Mouse (Mus musculus): ENCODE results near the gene Arfip1. TPM values are rescaled to one million over a fixed set of nuclear protein-coding genes. Genes with fewer than 3 reads are reported as not detected.

Gene Arfip1
- polyA plus RNA-seq, 1 experiment from 2014 or later, result 36.5 TPM

GRCm38 (mm10) chr3:84610183-84610710, 27.8 kb upstream of the Arfip1 start:
- no peaks in the 10 kb centered on the region for H3K4me1 ChIP-seq (replicated peaks; ENCODE audit: control insufficient read depth, insufficient read depth, low read length)
- H3K27ac ChIP-seq (ENCODE audit: low read depth, low read length), result no peak overlapping the region
- 66% methylated on average over 9 of the region's 9 CpGs for whole genome bisulfite sequencing
- no peak overlapping the region for H3K4me3 ChIP-seq (ENCODE audit: low read depth, low read length)
- no peak overlapping the region for H3K4me2 ChIP-seq (replicated peaks; ENCODE audit: low read depth, low read length)
- H3K36me3 ChIP-seq (ENCODE audit: control insufficient read depth, insufficient read depth, low read length), result no peaks in the 10 kb centered on the region
- H3K27me3 ChIP-seq (ENCODE audit: control insufficient read depth, insufficient read depth, low read length), result no peaks in the 10 kb centered on the region
- ATAC-seq (ENCODE audit: low FRiP score), result no peak
- DNase-seq (ENCODE audit: low spot score), result no peak
- no peak overlapping the region for H3K9ac ChIP-seq (ENCODE audit: low read depth, low read length)
- H3K9me3 ChIP-seq (ENCODE audit: control insufficient read depth, low read length), result no peaks in the 10 kb centered on the region

DNA sequence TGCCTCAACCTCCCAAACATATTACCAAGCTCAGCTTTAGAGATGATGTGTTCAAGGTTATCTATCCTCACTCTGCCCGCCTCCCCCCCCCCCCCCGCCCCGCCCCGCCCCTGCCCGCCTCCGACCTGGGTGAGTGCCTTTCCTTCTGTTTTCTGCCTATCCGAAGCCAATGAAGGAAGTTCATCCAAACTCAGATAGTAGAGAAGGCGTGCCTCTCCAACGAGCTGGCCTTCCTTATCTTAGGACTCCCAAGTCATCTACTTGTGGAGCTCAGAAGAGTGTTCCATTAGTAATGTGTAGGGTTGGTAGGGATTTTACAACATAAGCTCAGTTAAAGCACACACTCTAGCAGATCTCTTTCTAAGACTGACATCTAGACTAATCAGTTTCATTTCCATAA, 20.8 kb upstream of the Arfip1 start:
- DNase-seq (ENCODE audit: low spot score) (no peak), ATAC-seq (ENCODE audit: low FRiP score) (no peak)
- H3K4me1 ChIP-seq (replicated peaks; ENCODE audit: control insufficient read depth, insufficient read depth, low read length), result no peaks in the 10 kb centered on the region

DNA sequence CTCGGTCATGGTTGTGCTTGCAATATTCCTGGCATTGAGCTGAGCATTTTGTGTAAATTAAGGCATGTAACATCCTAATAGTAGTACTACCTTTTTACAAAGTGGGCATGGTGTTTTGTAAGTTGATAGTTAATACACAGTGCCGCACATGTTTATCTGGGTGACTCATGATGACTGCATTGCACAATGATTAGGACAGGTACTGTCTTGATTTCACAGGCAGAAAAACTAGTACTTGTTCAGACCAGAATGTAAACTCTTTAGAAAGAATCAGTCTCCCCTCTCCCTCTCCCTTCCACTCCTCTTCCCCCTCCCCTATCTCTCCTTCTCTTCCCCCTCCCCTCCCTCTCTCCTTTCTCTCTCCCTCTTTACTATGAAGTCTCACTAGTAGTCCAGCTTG, 20.3 kb upstream of the Arfip1 start:
- Histone ChIP-seq H3K4me1 (replicated peaks; ENCODE audit: control insufficient read depth, insufficient read depth, low read length) (no peaks in the 10 kb centered on the region), H3K4me2 (replicated peaks; ENCODE audit: low read depth, low read length) (no peak overlapping the region), H3K9ac (ENCODE audit: low read depth, low read length) (no peak overlapping the region), H3K36me3 (ENCODE audit: control insufficient read depth, insufficient read depth, low read length) (no peaks in the 10 kb centered on the region), H3K9me3 (ENCODE audit: control insufficient read depth, low read length) (no peaks in the 10 kb centered on the region), H3K27ac (ENCODE audit: low read depth, low read length) (no peak overlapping the region), H3K27me3 (ENCODE audit: control insufficient read depth, insufficient read depth, low read length) (no peaks in the 10 kb centered on the region), H3K4me3 (ENCODE audit: low read depth, low read length) (no peak overlapping the region)
- no peak for ATAC-seq (ENCODE audit: low FRiP score)
- DNase-seq (ENCODE audit: low spot score), result no peak
- 97% methylated on average over 2 of the region's 2 CpGs for WGBS

More for the DNA sequence above, 20.8 kb upstream of the Arfip1 start:
- no peaks in the 10 kb centered on the region for H3K36me3 ChIP-seq (ENCODE audit: control insufficient read depth, insufficient read depth, low read length)
- no peaks in the 10 kb centered on the region for H3K9me3 ChIP-seq (ENCODE audit: control insufficient read depth, low read length)
- H3K4me3 ChIP-seq (ENCODE audit: low read depth, low read length), result no peak overlapping the region
- no peak overlapping the region for H3K9ac ChIP-seq (ENCODE audit: low read depth, low read length)
- H3K27me3 ChIP-seq (ENCODE audit: control insufficient read depth, insufficient read depth, low read length), result no peaks in the 10 kb centered on the region
- no peak overlapping the region for H3K27ac ChIP-seq (ENCODE audit: low read depth, low read length)
- WGBS, result 76% methylated on average over 6 of the region's 9 CpGs
- no peak overlapping the region for H3K4me2 ChIP-seq (replicated peaks; ENCODE audit: low read depth, low read length)

DNA sequence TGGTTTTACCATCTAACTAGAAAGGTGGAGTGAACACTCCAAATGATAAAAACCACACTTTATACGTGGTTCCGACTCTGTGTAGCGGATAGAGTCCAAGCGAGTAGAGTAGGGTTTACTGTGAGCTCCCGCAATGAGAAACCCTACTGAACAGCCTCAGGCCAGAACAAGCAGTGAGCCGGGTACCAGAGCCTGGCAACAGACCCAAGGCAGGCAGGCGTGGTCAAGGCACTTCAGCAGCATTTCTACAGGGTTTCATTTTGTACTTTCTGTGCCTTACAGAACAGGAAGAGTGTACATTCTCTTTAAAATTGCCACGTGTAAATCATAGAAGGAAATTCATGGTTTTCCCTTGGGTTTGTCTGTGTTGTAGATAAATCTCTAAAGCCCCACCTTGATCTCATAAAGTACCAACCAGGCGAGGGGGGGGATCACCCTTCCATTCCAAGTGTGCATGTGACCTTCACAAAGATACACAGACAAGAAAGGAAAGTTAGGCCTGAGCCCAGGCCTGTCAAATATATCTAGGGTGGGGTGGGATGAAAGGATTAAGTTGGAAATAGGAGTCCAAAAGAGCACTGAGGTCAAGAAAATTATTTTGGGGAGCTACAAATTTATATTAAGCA, 19.6 kb upstream of the Arfip1 start:
- H3K9ac ChIP-seq (ENCODE audit: low read depth, low read length), result no peak overlapping the region
- H3K36me3 ChIP-seq (ENCODE audit: control insufficient read depth, insufficient read depth, low read length), result no peaks in the 10 kb centered on the region
- no peaks in the 10 kb centered on the region for H3K4me1 ChIP-seq (replicated peaks; ENCODE audit: control insufficient read depth, insufficient read depth, low read length)
- H3K27me3 ChIP-seq (ENCODE audit: control insufficient read depth, insufficient read depth, low read length), result no peaks in the 10 kb centered on the region
- H3K4me2 ChIP-seq (replicated peaks; ENCODE audit: low read depth, low read length), result no peak overlapping the region
- 88% methylated on average over 9 of the region's 9 CpGs for WGBS
- ATAC-seq (ENCODE audit: low FRiP score) (no peak), DNase-seq (ENCODE audit: low spot score) (no peak)
- H3K4me3 ChIP-seq (ENCODE audit: low read depth, low read length), result no peak overlapping the region
- H3K9me3 ChIP-seq (ENCODE audit: control insufficient read depth, low read length), result no peaks in the 10 kb centered on the region
- no peak overlapping the region for H3K27ac ChIP-seq (ENCODE audit: low read depth, low read length)

DNA sequence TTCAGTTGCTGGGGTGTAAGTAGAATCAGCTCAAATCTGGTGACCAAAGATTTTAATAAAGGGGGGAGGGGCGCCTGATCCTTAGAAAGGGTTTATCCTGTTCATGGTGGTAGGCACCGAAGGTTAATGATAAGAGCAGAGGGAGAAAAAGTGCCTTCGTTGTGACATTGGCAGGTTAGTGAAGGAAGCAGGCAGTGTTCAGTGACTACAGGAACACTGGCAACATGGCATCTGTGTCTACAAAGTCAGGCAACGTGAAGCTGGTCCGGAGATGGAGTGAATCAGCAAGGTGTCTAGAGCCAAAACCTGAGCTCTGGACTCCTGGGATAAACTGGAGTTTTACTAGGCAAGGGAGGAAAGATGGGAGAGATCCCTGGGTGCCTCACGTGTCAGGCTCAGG, 16.3 kb upstream of the Arfip1 start:
- Histone ChIP-seq H3K4me2 (replicated peaks; ENCODE audit: low read depth, low read length) (no peak overlapping the region), H3K9me3 (ENCODE audit: control insufficient read depth, low read length) (no peaks in the 10 kb centered on the region), H3K4me1 (replicated peaks; ENCODE audit: control insufficient read depth, insufficient read depth, low read length) (no peaks in the 10 kb centered on the region; the same call in 1 of the 2 replicates), H3K9ac (ENCODE audit: low read depth, low read length) (no peak overlapping the region), H3K4me3 (ENCODE audit: low read depth, low read length) (no peak overlapping the region), H3K27me3 (ENCODE audit: control insufficient read depth, insufficient read depth, low read length) (no peaks in the 10 kb centered on the region), H3K36me3 (ENCODE audit: control insufficient read depth, insufficient read depth, low read length) (no peaks in the 10 kb centered on the region), H3K27ac (ENCODE audit: low read depth, low read length) (no peak overlapping the region)
- DNase-seq (ENCODE audit: low spot score), result no peak
- ATAC-seq (ENCODE audit: low FRiP score), result no peak
- WGBS, result 89% methylated on average over 6 of the region's 6 CpGs

GRCm38 (mm10) chr3:84597996-84598734, 15.7 kb upstream of the Arfip1 start:
- DNase-seq (ENCODE audit: low spot score), result no peak
- ATAC-seq (ENCODE audit: low FRiP score), result no peak
- H3K27ac ChIP-seq (ENCODE audit: low read depth, low read length), result no peak overlapping the region
- no peaks in the 10 kb centered on the region; the same call in 1 of the 2 replicates for H3K4me1 ChIP-seq (replicated peaks; ENCODE audit: control insufficient read depth, insufficient read depth, low read length)
- H3K9ac ChIP-seq (ENCODE audit: low read depth, low read length), result no peak overlapping the region
- no peak overlapping the region for H3K4me3 ChIP-seq (ENCODE audit: low read depth, low read length)
- H3K27me3 ChIP-seq (ENCODE audit: control insufficient read depth, insufficient read depth, low read length), result no peaks in the 10 kb centered on the region
- no peak overlapping the region for H3K4me2 ChIP-seq (replicated peaks; ENCODE audit: low read depth, low read length)
- WGBS, result 84% methylated on average over 6 of the region's 6 CpGs
- no peaks in the 10 kb centered on the region for H3K36me3 ChIP-seq (ENCODE audit: control insufficient read depth, insufficient read depth, low read length)
- H3K9me3 ChIP-seq (ENCODE audit: control insufficient read depth, low read length), result no peaks in the 10 kb centered on the region

GRCm38 (mm10) chr3:84595677-84596234, 13.3 kb upstream of the Arfip1 start:
- 49% methylated on average over 5 of the region's 5 CpGs for WGBS
- DNase-seq (ENCODE audit: low spot score), result no peak

GRCm38 (mm10) chr3:84594894-84595676, 12.7 kb upstream of the Arfip1 start:
- H3K36me3 ChIP-seq (ENCODE audit: control insufficient read depth, insufficient read depth, low read length), result no peaks in the 10 kb centered on the region
- H3K9ac ChIP-seq (ENCODE audit: low read depth, low read length), result no peak overlapping the region
- peak overlapping the region; percentile 13; the same call in 1 of the 2 replicates for H3K4me3 ChIP-seq (ENCODE audit: low read depth, low read length)
- ATAC-seq (ENCODE audit: low FRiP score) (no peak), DNase-seq (ENCODE audit: low spot score) (peak; percentile 34)
- H3K27me3 ChIP-seq (ENCODE audit: control insufficient read depth, insufficient read depth, low read length), result no peaks in the 10 kb centered on the region
- no peak overlapping the region for H3K27ac ChIP-seq (ENCODE audit: low read depth, low read length)
- 14% methylated on average over 23 of the region's 23 CpGs for WGBS
- H3K4me2 ChIP-seq (replicated peaks; ENCODE audit: low read depth, low read length), result peak overlapping the region; percentile 21
- no peaks in the 10 kb centered on the region; the same call in 1 of the 2 replicates for H3K4me1 ChIP-seq (replicated peaks; ENCODE audit: control insufficient read depth, insufficient read depth, low read length)
- no peaks in the 10 kb centered on the region for H3K9me3 ChIP-seq (ENCODE audit: control insufficient read depth, low read length)

More at GRCm38 (mm10) chr3:84595677-84596234, 13.3 kb upstream of the Arfip1 start:
- Histone ChIP-seq H3K4me2 (replicated peaks; ENCODE audit: low read depth, low read length) (no peak overlapping the region), H3K9ac (ENCODE audit: low read depth, low read length) (no peak overlapping the region), H3K4me1 (replicated peaks; ENCODE audit: control insufficient read depth, insufficient read depth, low read length) (no peaks in the 10 kb centered on the region; the same call in 1 of the 2 replicates), H3K27ac (ENCODE audit: low read depth, low read length) (no peak overlapping the region), H3K4me3 (ENCODE audit: low read depth, low read length) (no peak overlapping the region), H3K36me3 (ENCODE audit: control insufficient read depth, insufficient read depth, low read length) (no peaks in the 10 kb centered on the region), H3K9me3 (ENCODE audit: control insufficient read depth, low read length) (no peaks in the 10 kb centered on the region), H3K27me3 (ENCODE audit: control insufficient read depth, insufficient read depth, low read length) (no peaks in the 10 kb centered on the region)
- ATAC-seq (ENCODE audit: low FRiP score), result no peak
